Mouse (Mus musculus): ENCODE measurements around the gene Btbd7.
A peak's percentile ranks its signal among the peaks of the same experiment; 100 is the strongest.

Btbd7 gene

DNA sequence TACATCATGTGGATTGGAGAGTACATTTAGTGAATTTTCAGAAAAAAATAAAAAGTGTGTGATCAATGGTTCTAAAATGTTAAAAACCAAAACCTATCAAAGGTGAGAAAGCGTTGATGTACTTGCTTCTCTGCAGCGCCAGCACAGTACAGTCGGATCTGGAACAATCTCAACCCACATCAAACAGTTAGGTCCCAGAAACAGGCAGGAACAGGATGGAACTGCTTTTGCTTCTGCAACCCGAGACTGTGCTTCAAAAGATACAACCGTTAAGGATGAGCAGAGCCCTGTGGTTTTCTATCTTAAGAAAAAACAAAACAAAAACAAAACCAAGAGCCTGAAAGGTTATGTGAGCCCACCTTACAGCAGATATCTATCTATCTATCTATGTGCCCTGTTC is 95.4 kb downstream of the Btbd7 start:
- no peak for DNase-seq (ENCODE audit: low read depth, low spot score)

DNA sequence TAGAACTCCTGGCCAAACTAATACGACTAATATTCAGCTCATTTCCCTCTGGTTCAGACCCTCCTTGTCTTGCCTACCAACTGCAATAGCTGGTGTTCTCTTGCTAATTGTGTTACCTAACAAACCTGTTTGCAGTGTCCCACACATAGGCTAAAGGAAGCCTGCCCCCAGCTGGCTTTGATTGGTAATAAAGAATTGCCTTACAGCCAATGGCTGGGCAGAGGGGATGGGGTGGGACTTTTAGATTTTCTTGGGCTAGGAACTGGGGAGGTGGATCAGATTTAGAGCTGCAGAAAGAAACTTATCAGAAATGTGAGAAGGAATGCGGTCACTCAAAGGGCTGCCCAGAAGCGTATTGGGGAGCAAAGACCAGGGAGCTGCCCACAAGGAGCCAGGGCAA is 98.8 kb downstream of the Btbd7 start:
- no peak for DNase-seq (ENCODE audit: low read depth, low spot score)

DNA sequence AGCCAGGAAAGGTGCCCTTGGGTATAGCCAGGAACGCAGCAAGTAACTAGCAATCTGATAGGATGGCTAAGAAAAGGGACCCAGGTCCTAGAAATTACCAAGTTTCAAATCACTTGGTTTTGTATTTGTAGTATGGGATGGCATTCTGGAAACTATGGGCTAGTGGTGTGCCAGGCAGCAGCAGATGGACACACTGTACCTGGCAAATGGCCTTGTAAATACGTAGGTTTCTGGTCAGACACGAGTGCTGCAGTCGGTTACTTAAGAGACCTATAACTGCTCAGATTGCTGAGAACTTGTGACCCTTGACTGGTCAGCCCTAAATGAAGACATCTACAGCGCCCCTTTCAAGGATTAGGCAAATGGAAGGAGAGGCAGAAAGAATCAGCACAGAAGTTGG is 100.1 kb downstream of the Btbd7 start:
- DNase-seq (ENCODE audit: low read depth, low spot score) = no peak

DNA sequence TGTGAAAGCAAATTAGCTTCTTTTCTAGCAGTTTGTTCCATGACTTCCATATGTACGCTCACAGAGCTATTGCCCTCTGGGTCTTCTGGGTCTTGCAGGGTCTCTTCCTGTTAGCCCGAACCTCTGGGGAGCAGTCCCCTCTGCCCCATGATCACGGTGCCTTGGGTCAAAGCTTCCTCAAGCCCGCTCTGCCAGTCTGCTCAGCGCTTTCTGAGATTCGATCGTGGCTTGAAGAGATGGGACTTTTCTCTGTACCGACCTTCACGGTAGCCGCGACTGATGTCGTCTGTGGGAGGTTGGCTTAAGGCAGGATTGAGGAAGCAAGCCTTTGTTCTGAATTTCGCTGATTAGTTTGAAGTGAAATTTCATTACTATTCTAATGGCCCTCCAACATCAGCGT is 102.2 kb downstream of the Btbd7 start:
- DNase-seq (ENCODE audit: low read depth, low spot score) = no peak

DNA sequence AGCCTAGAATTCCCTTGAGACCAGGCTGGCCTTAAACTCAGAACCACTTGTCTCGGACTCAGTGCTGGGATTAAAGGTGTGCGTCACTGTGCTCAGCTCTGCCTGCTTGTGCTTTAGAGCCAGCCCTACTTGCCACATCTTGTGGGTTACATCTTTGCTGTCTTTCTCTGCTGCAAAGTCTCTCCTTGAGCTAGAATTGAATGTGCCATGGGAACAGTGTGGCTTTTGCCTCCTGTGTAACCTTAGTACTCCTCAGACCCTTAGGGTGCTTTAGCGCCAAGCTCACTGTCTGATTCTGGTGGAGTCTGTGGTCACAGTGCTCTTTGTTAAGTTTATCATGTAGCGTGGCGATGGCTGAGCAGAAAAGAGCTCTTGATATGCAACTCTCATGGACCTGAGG is 105.6 kb downstream of the Btbd7 start:
- DNase-seq (ENCODE audit: low read depth, low spot score) = no peak

DNA sequence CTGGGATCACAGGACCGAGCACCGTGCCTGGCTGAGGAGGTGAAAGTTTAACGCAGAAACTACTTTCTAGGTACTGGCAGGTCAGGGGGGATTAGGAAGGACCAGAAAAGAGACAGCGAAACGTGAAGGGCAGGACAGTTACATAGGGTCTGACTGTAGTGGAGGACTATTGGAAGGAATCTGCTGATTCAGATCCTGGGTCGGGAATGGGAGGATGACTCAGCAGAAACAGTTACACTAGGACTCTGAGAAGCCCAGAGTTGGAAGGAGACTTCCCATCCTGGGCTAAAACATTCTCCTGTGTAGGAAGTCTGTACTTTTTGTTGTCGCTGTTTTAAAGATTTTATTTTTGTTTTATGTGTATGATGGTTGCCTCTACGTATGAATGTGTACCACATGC is 106.7 kb downstream of the Btbd7 start:
- no peak for DNase-seq (ENCODE audit: low read depth, low spot score)

DNA sequence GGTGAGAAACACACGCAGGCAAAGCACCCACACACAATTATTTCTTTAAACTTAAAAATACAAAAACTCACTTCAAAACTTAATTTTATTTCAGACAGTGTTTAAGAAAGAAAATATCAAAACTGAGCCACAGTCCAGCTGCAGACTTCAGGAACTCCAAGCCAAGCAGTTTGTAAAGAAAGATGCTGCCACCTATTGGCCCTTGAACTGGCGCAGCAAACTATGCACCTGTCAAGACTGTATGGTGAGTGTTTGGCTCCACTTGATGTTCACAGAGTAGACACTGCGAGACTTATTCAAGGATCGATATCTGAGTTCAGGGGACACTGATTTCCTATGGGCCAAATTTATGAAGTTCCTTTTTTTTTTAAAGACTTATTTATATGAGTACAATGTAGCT is 109.3 kb downstream of the Btbd7 start:
- DNase-seq (ENCODE audit: low read depth, low spot score) = no peak

DNA sequence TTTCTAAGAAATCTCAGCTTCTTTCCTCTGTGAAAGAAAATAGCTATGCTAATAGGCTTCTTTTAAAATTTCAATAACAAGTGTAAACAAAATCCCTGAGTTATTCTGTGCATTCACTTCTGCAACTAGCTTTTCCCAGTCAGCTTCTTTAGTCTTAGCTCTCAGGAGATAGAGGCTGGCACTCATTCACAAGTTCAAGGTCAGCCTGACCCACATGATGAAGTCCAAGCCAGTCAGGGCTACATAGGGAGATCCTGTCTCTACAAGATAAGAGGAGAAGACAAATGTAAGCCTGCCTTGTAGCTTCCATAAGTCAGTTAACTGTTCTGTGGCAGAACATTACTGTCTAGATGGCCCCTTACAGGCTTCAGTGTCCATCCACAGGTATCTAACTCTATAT is 114.6 kb downstream of the Btbd7 start:
- no peak for DNase-seq (ENCODE audit: low read depth, low spot score)

DNA sequence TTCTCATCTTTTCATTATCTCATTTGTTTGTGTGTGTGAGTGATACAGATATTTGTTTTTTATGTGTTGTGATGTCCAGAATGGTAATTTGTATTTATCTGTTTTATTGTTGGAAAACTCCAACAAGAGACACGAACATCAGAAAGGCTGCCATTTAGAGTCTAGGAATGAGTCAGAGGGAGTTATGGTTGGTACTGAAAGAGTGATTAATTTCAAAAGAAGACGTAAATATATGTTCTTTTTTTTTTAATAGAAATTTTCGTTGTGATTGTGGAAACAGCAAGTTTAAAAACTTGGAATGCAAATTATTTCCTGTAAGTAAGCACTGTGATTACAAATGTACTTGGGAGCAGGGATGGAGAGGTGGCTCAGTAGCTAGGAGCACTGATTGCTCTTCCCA is 116.6 kb downstream of the Btbd7 start:
- no peak for DNase-seq (ENCODE audit: low read depth, low spot score)

DNA sequence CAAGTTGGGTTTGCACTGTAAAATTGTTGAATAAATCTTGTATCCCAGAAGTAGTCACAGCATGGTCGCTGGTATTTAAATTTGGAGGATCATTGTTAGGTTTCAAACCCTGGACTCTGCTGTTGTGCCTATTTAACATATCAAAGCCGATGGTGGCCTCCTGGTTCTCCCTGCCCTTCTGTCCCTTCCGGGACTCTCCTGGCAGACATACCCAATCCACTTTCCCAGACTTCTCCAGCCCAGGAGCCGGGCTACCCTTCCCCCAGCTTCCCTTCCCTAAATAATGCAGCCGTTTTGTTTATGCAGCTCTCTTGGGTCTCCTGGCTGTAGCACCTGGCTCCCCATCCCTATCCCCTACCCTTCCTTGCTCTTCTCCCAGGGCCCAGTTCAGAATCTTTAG is 119.3 kb downstream of the Btbd7 start:
- no peak for DNase-seq (ENCODE audit: low read depth, low spot score)

DNA sequence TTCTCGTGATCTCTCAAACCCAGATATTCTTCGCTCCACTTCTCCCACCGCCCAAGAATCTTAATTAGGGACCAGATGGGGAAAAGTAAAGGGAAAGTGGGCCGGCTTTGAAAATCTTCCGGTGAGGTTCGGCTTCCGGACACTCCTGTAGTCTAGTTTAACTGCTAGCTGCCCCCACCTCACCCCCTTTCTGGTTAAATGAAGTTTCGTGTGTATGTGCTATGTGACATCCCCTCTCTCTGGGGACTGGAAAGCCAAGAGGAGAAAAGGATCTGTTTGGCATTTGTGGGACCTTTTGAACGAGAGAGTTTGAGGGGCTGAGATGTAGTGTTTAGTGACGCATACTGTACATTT is 119.9 kb downstream of the Btbd7 start, which contains the start of gene Gm20604:
Gm20604 (minus strand) TSS at position 270 of the 354 bp plus-strand sequence.
- DNase-seq (ENCODE audit: low read depth, low spot score) = no peak

DNA sequence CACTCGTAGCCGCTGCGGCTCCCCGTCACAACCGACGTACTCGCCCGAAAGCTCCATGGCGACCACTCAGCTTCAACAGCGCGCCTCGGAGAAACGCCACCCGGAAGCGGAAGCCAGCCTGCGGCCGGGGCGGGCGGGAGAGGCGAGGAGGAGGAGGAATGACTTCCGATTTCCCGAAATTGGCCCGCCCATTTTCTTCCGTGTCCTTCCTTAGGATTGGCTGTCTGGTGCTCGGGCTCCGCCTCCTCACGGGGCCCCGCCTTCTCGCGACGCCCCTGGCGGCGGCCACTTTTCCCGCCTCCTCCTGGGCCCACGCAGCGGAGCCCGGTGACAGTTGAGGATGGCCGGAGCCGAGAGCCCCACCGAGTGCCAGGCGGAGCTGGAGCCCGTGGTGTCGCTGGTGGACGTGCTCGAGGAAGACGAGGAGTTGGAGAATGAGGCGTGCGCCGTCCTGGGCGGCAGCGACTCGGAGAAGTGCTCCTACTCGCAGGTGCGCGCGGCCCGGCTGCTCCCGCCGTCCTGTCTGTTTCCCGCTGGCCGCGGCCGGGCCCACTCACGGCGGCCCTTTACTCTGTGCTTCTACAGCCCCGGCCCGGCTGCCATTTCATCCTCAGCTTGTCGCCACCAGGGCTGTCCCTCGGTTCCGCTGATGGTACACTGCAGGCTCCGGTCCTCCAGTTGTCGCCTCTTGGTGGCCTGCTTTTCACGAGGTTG is 120.4 kb downstream of the Btbd7 start, which contains the start of the genes Gm28051, Gon7 and Ubr7:
Gm28051 (minus strand) TSS at position 77 of the 714 bp plus-strand sequence.
Gon7 (minus strand) TSS at position 115 of the 714 bp plus-strand sequence.
Ubr7 (plus strand) TSS at position 279 of the 714 bp plus-strand sequence.
- DNase-seq (ENCODE audit: low read depth, low spot score) = peak; percentile 96

DNA sequence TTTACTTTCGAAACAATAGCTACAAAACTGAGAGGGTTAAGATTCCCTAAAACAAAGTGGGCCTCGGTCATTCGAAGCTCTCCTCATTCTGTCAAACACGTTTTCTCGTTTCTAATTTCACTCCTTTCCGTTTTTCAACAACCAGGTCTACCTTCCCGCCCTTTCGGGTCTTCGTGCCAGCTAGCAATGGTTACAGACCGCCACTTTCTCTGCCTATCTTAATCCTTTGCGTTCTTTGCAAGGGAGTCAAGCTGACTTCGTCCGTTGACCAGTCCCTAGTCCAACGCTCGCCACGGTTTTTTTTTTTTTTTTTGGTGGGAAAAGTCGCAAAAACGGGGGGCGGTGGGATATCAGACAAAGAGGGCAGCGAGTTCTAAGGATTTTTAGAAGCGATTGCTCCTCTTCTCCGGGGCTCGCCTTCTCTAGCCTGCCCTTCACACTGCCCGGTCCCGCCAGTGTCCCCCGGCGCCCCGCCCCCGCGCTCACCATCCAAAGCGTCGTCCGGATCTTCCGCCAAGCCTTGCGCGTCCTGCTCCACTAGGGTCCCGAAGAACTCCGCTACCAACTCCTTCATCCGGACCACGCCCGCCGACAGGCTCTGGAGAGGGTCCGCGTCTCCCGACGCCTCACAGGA is 121.1 kb downstream of the Btbd7 start:
- no peak for DNase-seq (ENCODE audit: low read depth, low spot score)

DNA sequence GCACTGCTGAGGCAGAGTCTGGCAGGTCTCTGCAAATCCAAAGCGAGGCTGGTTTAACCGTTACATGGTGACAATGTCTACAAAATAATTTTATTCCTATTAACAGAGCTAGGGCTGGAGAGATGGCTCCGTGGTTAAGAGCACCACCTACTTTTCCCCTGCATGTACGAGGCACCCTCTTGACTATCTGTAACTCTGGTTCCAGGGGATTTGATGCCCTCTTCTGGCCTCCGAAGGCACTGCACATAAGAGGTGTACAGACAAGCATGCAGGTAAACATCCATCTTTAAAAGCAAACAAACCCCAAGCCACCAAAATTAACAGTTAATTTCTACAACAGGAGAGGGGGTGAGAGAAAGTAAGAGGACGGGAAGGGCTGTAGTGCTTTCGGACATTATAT is 122.0 kb downstream of the Btbd7 start:
- DNase-seq (ENCODE audit: low read depth, low spot score) = peak; percentile 49

DNA sequence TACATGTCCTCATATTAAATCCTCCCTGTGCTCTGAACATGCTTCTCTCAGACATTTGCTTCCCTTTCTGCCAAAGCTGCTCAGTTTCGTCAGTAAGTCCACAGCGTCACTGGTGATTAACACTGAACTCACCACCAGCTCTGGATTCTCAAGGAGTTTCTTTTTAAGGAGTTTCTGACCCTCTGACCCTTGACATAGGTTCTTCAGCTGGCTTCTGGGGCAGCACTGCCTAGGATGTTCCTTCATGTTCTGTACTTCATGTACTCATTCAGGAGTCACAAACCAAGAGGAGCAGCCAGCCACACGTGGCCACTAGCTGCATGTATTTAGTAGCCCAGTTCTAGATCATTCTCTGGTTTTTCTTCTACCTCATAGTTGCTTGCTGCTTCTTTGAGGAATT is 130.0 kb downstream of the Btbd7 start:
- no peak for DNase-seq (ENCODE audit: low read depth, low spot score)

DNA sequence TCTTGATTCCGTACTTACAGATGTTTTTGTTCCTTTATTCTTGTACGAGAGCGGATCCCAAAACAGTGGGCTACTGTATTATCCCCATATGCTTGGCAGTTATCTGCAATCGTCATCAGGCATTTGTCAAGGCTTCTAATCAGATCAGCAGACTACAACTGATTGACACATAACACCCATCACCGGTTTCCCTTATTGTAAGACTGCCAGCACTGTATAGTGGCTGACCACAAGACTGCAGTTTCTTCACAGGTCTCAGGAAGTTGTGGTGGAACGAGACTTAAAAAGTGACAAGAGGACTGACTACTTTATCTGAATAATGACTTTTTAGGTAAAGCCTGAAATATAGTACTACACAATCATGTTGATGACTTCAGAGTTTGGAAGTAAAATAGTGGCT is 133.4 kb downstream of the Btbd7 start:
- no peak for DNase-seq (ENCODE audit: low read depth, low spot score)

DNA sequence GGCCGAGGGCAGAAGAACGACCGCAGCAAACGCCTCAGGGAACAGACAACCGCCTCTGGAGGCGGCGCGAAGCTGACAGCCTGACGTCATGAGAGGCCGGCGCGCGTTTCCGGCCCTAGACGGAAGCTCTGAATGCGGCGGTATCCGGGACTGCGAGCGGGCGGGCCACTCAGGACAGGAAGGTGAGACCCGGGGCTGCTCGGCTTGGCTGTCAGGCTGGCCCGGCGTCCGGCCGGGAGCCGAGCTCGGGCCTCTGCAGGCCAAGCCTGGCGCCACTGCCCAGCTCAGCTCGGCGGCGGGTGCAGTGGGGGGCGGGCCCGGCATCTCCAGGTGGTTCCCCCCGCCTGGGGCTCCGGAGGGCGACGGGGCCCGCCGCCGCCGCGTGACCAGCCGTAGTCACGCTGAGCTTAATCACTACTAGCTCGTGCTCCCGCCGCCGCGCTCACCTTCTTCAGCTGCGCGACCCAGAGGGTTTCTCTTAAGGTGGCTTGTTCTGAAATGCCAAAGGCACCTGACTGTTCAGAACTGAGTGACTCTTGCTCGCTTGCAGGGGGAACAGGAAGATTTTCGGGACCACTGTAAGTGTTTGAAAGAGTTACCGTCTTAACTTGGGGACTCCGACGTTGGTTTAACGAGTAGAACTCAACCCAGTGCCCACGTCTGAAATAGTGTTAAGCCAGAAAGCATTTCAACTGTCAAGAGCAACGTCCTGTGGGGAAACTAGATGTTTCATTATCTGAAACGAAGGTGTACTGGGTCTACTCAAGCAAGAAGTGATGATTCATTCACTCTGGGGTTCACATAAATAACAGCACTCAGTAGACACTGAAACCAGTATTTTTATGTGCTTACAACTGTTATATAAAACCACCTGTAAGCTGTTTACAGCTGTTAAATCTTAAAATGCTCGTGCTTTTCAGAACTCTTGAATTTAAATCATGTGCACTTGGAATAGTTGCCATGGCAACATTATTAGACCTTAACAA is 134.4 kb downstream of the Btbd7 start, which contains the start of the genes Moap1 and Tmem251:
Moap1 (minus strand) TSS at position 73 of the 986 bp plus-strand sequence.
Tmem251 (plus strand) TSS at position 174 of the 986 bp plus-strand sequence.
- DNase-seq (ENCODE audit: low read depth, low spot score) = peak; percentile 81

DNA sequence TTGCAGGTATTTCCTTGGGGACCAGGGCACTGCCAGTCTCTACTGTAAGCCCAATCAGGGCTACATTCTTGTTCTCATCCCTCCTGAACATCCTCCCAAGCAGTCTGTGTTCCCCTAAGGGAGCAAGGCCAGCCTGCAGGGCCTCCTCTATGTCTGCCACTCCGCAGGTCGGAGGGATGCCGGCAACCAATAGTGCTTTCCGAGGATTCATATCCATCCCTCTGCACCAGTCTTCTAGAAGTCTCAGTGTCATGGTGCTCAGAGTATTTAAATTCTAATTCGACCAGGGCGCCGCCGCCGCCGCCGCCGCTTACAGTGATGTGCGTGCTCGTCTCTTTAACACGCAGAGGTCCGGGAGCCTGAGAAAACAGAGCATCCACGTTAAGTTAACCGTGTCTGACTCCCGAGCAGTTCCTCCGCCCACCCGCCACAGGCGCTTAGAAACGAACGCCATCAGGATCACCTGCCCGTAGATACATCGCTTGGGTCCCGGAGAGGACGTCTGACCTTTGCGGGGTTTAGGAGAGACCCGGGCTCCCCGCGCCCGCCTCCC is 135.2 kb downstream of the Btbd7 start:
- DNase-seq (ENCODE audit: low read depth, low spot score) = no peak

DNA sequence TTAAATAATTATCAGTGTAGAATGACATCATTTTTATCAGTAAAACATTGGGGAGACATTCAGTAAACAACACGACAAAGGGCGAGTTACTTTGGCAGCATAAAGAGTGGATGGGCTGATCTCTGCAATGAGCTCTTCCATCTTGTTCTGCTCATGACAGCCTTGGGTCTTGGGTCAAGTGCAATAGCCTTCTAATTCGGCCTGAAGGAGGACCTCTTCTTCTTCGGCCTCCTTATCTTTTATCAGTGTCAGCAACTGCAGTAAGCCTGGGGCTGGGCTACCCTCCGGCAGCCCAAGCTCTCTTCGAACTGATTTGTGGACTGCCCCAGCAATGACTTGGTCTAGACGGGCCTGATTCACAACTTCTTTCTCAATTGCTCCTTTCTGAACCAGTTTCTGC is 136.2 kb downstream of the Btbd7 start:
- DNase-seq (ENCODE audit: low read depth, low spot score) = no peak

DNA sequence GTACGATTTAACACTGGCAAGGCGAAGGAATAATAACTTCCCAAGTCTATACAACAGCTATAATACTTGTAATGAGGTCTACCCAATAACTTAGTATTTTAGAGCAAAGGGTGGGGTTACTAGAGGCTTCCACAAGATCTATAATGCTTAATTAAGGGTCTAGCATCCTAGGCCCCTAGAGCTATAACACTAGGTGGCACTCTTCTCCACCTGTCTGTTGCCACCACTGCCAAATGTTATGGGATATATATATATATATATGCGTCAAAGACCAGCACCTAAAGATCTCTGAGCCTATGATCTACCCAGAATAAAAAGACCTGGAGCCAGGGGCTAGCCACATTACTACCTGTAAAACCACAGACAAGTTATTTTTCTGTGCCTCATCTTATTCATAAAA is 138.0 kb downstream of the Btbd7 start:
- no peak for DNase-seq (ENCODE audit: low read depth, low spot score)

DNA sequence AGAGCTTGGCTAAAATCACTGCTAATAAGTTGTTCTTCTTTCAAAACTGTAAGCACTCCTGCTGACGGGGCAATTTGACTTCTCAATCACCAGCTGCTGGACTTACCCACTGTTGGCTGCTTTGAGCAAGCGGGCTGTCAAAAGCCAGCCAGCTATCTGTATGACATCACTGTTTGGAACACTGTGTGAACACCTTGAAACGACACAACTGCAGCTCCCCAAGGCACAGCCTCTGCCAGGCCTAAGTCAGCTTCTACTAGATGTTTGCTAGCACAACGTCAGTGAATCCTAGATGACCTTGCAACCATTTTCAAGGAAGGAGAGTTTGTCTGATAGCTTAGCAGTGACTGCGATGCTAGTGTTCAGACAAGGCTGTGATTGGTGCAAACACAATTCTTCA is 139.2 kb downstream of the Btbd7 start:
- no peak for DNase-seq (ENCODE audit: low read depth, low spot score)

DNA sequence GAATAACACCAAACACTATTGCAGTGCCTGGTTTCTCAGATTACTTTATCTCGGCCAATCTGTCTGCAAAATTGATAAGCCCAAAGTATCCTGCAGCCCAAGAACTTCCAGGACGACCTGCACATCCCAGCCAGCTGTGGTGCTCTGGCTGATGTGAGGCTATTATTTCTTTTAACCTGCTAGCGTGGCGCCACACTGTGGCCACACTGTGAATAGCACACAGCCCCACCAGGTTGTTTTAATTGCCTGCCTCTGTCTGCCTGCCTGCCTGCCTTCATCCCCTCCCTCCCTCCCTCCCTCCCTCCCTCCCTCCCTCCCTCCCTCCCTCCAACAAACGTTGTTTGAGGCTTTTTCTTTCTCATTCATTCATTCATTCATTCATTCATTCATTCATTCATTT is 144.9 kb downstream of the Btbd7 start:
- DNase-seq (ENCODE audit: low read depth, low spot score) = no peak

Data from c-Kit-negative CD71-positive TER-119-positive erythroid progenitor cells, embryonic 14.5 days (primary cell).